Mouse (Mus musculus): Measurements from ENCODE around the gene Ankrd13a. TPM values are rescaled to one million over a fixed set of nuclear protein-coding genes. Genes with fewer than 3 reads are reported as not detected.
"Not testable (repeated sequence)": the region's sequence is repeated elsewhere in the genome, so short reads cannot be mapped to it uniquely, and the experiment has no call there.

The Ankrd13a gene
- polyA plus RNA-seq, 1 experiment from 2014 or later, result 43.1 TPM

GRCm38 (mm10) chr5:114853364-114853763 is 78.9 kb downstream of the Ankrd13a start, which contains the start of gene 4930519G04Rik:
4930519G04Rik (plus strand) TSS chr5:114853664.
- H3K27me3 ChIP-seq (ENCODE audit: control insufficient read depth, insufficient read depth, low read depth, low read length); H3K9me3 ChIP-seq (ENCODE audit: control insufficient read depth, low read length); H3K36me3 ChIP-seq (ENCODE audit: control insufficient read depth, insufficient read depth, low read length); H3K4me2 ChIP-seq (ENCODE audit: low read depth, low read length); H3K9ac ChIP-seq (ENCODE audit: low read length); H3K27ac ChIP-seq (ENCODE audit: low read length); ATAC-seq (ENCODE audit: low read depth); H3K4me3 ChIP-seq (ENCODE audit: low read length); H3K4me1 ChIP-seq (replicated peaks; ENCODE audit: control insufficient read depth, insufficient read depth, low read length): not testable (repeated sequence)
- 62% methylated on average over 3 of the region's 5 CpGs for WGBS

Small RNAs within 50 kb of the gene (microRNA-seq; reads per million reads assigned to microRNA genes)
- gene Mir6240, result 9.5 reads per million, percentile 23 among the genes with 10 or more reads in this experiment

Other genes starting within 250 kb of the Ankrd13a start
- gene Fam222a, start 206.7 kb upstream of the Ankrd13a start, polyA plus RNA-seq (2015; fragmentation: Nextera tagmentation; extraction: Ambion mirVana), result 2.2 and 2.3 TPM in 2 replicates
- gene Trpv4, start 116.3 kb upstream of the Ankrd13a start, polyA plus RNA-seq (2015; fragmentation: Nextera tagmentation; extraction: Ambion mirVana), result 2.8 and 2.9 TPM in 2 replicates
- 104 and 105 TPM in 2 replicates for gene Gltp, start 83.7 kb upstream of the Ankrd13a start, polyA plus RNA-seq (2015; fragmentation: Nextera tagmentation; extraction: Ambion mirVana)
- gene Tchp, start 66.9 kb upstream of the Ankrd13a start, polyA plus RNA-seq (2015; fragmentation: Nextera tagmentation; extraction: Ambion mirVana), result 11.5 and 14.0 TPM in 2 replicates
- 57.4 and 59.0 TPM in 2 replicates for gene Git2, start 840 bp downstream of the Ankrd13a start, polyA plus RNA-seq (2015; fragmentation: Nextera tagmentation; extraction: Ambion mirVana)
- 70.6 and 70.9 TPM in 2 replicates for gene 1500011B03Rik, start 48.8 kb downstream of the Ankrd13a start, polyA plus RNA-seq (2015; fragmentation: Nextera tagmentation; extraction: Ambion mirVana)
- not detected in 2 replicates for gene 4930519G04Rik, start 79.0 kb downstream of the Ankrd13a start, polyA plus RNA-seq (2015; fragmentation: Nextera tagmentation; extraction: Ambion mirVana)
- 0.06 and 0.11 TPM in 2 replicates for gene Gm9936, start 84.0 kb downstream of the Ankrd13a start, polyA plus RNA-seq (2015; fragmentation: Nextera tagmentation; extraction: Ambion mirVana)
- 8.3 and 9.3 TPM in 2 replicates for gene Oasl2, start 122.3 kb downstream of the Ankrd13a start, polyA plus RNA-seq (2015; fragmentation: Nextera tagmentation; extraction: Ambion mirVana)
- 0.50 and 0.85 TPM in 2 replicates for gene Oasl1, start 148.6 kb downstream of the Ankrd13a start, polyA plus RNA-seq (2015; fragmentation: Nextera tagmentation; extraction: Ambion mirVana)
- 48.0 and 49.2 TPM in 2 replicates for gene 2210016L21Rik, start 167.5 kb downstream of the Ankrd13a start, polyA plus RNA-seq (2015; fragmentation: Nextera tagmentation; extraction: Ambion mirVana)
- gene Hnf1a, start 196.4 kb downstream of the Ankrd13a start, polyA plus RNA-seq (2015; fragmentation: Nextera tagmentation; extraction: Ambion mirVana), result 0.08 and 0.16 TPM in 2 replicates
- 9.6 and 9.8 TPM in 2 replicates for gene Sppl3, start 236.5 kb downstream of the Ankrd13a start, polyA plus RNA-seq (2015; fragmentation: Nextera tagmentation; extraction: Ambion mirVana)